Mouse (Mus musculus): ENCODE measurements around the gene Kif26a. TPM values are rescaled to one million over a fixed set of nuclear protein-coding genes. Genes with fewer than 3 reads are reported as not detected.

Gene Kif26a
- polyA plus RNA-seq, 1 experiment from 2014 or later, result 6.4 TPM

- no peak overlapping the region for H3K27ac ChIP-seq
- ATAC-seq (ENCODE audit: low FRiP score, low read depth), result no peak
- no peaks in the 10 kb centered on the region for H3K36me3 ChIP-seq
- 43% methylated on average over 10 of the region's 10 CpGs for WGBS
- H3K4me1 ChIP-seq, result peaks cover 16% of the 10 kb centered on the region
- H3K27me3 ChIP-seq, result peaks cover 5% of the 10 kb centered on the region
- H3K9me3 ChIP-seq, result no peaks in the 10 kb centered on the region
- no peak overlapping the region for H3K4me2 ChIP-seq (replicated peaks)
- H3K4me3 ChIP-seq, result no peak overlapping the region
- no peak overlapping the region for H3K9ac ChIP-seq
Observed at GRCm38 (mm10) chr12:112229084-112229483, 83.1 kb downstream of the Kif26a start.

GRCm38 (mm10) chr12:112230196-112230595 is 84.2 kb downstream of the Kif26a start:
- peaks cover 3% of the 10 kb centered on the region; the same call in 1 of the 2 replicates for H3K27me3 ChIP-seq
- H3K4me1 ChIP-seq, result peaks cover 24% of the 10 kb centered on the region
- H3K36me3 ChIP-seq, result no peaks in the 10 kb centered on the region
- no peaks in the 10 kb centered on the region for H3K9me3 ChIP-seq
- WGBS, result 69% methylated on average over 2 of the region's 2 CpGs
- H3K27ac ChIP-seq, result no peak overlapping the region
- no peak overlapping the region for H3K4me2 ChIP-seq (replicated peaks)
- H3K4me3 ChIP-seq, result no peak overlapping the region
- ATAC-seq (ENCODE audit: low FRiP score, low read depth), result no peak
- no peak overlapping the region for H3K9ac ChIP-seq

MicroRNA genes within 50 kb of the gene (microRNA counts, 519-probe panel; counts per million panel counts)
- microRNA mmu-miR-203, result 3,984 counts per million, percentile 76 among the panel's probes with 10 or more counts

Small RNA genes within 50 kb of the gene (microRNA-seq; reads per million reads assigned to microRNA genes)
- gene Mir203 (9,216 reads per million, percentile 94 among the genes with 10 or more reads in this experiment), gene Mir3073a (not detected), gene Mir3073b (not detected)

Other genes starting within 250 kb of the Kif26a start
- gene Ppp1r13b, start 238.1 kb upstream of the Kif26a start, polyA plus RNA-seq (2015; fragmentation: Nextera tagmentation; extraction: Ambion mirVana), result 12.0 and 13.2 TPM in 2 replicates
- gene Atp5mpl, start 179.2 kb upstream of the Kif26a start, polyA plus RNA-seq (2015; fragmentation: Nextera tagmentation; extraction: Ambion mirVana), result 622 and 628 TPM in 2 replicates
- gene Tdrd9, start 174.6 kb upstream of the Kif26a start, polyA plus RNA-seq (2015; fragmentation: Nextera tagmentation; extraction: Ambion mirVana), result 0.68 and 0.98 TPM in 2 replicates
- gene Rd3l, start 164.9 kb upstream of the Kif26a start, polyA plus RNA-seq (2015; fragmentation: Nextera tagmentation; extraction: Ambion mirVana), result not detected in 2 replicates
- gene Aspg, start 39.5 kb upstream of the Kif26a start, polyA plus RNA-seq (2015; fragmentation: Nextera tagmentation; extraction: Ambion mirVana), result 1.5 and 2.1 TPM in 2 replicates

All from limb, embryonic 13.5 days (tissue).